Mouse (Mus musculus): ENCODE results near the gene Cyb561.

DNA sequence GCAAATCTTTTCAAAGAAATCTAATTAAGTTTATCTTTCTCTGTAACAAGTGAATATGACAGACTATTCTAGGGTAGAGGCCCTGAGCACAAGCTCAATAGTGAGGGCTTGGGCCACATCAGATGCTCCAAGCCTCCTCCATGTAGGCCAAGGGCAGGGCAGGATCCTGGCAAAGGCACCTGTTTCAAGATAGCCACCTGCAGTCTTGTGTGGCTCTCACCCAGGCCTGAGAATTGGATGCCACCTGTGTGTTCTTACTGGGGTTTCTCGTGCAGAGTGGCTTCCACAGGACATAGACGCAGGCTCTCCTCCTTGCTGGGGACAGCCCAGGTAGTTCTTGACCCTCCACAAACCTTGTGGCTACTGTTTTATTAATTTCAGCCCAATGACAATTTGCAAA, 25.1 kb upstream of the Cyb561 start:
- TF ChIP-seq POLR2A (IDR thresholded peaks at IDR 0.05; ENCODE audit: extremely low read depth, insufficient read depth, low read length) (no peak), CTCF (IDR thresholded peaks at IDR 0.05; ENCODE audit: low read depth, low read length) (no peak)

All from liver, adult 2 months (tissue).